8 mouse cellular contexts compared by ENCODE assay signal in genomic region chr12:111088186-111088585, GRCm38 (mm10). TPM values are rescaled to one million over a fixed set of nuclear protein-coding genes. Genes with fewer than 3 reads are reported as not detected.
DNase-seq lines count a peak whose midpoint lies in the region; ATAC-seq and TF ChIP-seq lines count a peak whose summit lies in the region.

No protein-coding gene starts in this region.

- H3K4me3 ChIP-seq in forebrain, embryonic 10.5 days: no peak overlapping the region
- H3K4me3 ChIP-seq in forebrain, embryonic 13.5 days: no peak overlapping the region
- no peak overlapping the region for H3K4me3 ChIP-seq in layer of hippocampus, adult 2 months

- H3K4me1 ChIP-seq in forebrain, embryonic 10.5 days: peaks cover 16% of the 10 kb centered on the region
- peaks cover 11% of the 10 kb centered on the region; the same call in 1 of the 2 replicates for H3K4me1 ChIP-seq in forebrain, embryonic 13.5 days

- no peaks in the 10 kb centered on the region for H3K27me3 ChIP-seq in forebrain, embryonic 10.5 days (ENCODE audit: poor library complexity, severe bottlenecking)
- H3K27me3 ChIP-seq in forebrain, embryonic 13.5 days: no peaks in the 10 kb centered on the region

- WGBS in forebrain, embryonic 10.5 days: 28% methylated on average over 5 of the region's 5 CpGs
- 34% methylated on average over 5 of the region's 5 CpGs for WGBS in forebrain, embryonic 13.5 days

- no peaks in the 10 kb centered on the region for H3K9me3 ChIP-seq in forebrain, embryonic 10.5 days
- no peaks in the 10 kb centered on the region for H3K9me3 ChIP-seq in forebrain, embryonic 13.5 days (replicated peaks)

- peak; percentile 67 for DNase-seq in forebrain, embryonic 10.5 days (ENCODE audit: extremely low spot score, low spot score)
- peak; percentile 46 for DNase-seq in adrenal gland, adult 8-10 months
- peak; percentile 65 for DNase-seq in embryo, embryonic 11.5 days (ENCODE audit: low read depth, low spot score)
- DNase-seq in heart, adult 9 months (ENCODE audit: low spot score in 2 of 2): peak; percentile 26 to 66
- peak; percentile 77 to 80 for DNase-seq in layer of hippocampus, adult 2 months (ENCODE audit: low spot score in 2 of 2)
- DNase-seq in lung, postnatal 14 days: peak; percentile 87
- DNase-seq in right cerebral cortex, postnatal 25 days: peak; percentile 65

- H3K9ac ChIP-seq in forebrain, embryonic 13.5 days: no peak overlapping the region

- no peak overlapping the region for H3K27ac ChIP-seq in forebrain, embryonic 10.5 days
- no peak overlapping the region; the same call in 1 of the 2 replicates for H3K27ac ChIP-seq in forebrain, embryonic 13.5 days
- H3K27ac ChIP-seq in layer of hippocampus, adult 2 months: peak overlapping the region; percentile 86

- no peak overlapping the region for H3K4me2 ChIP-seq in forebrain, embryonic 13.5 days

- TF ChIP-seq CTCF in layer of hippocampus, adult 2 months (conservative IDR thresholded peaks at IDR 0.05): peak; percentile 91

- ATAC-seq in forebrain, embryonic 13.5 days: no peak

- H3K36me3 ChIP-seq in forebrain, embryonic 10.5 days (replicated peaks): peaks cover 40% of the 10 kb centered on the region
- peaks cover 14% of the 10 kb centered on the region for H3K36me3 ChIP-seq in forebrain, embryonic 13.5 days (ENCODE audit: poor library complexity, severe bottlenecking)

RNA-seq across cellular contexts. Expression of gene Rcor1, which starts 49.0 kb away (rescaled TPM):
- 7.0 and 8.4 TPM in 2 replicates for polyA plus RNA-seq in forebrain, embryonic 10.5 days (2016; fragmentation: Nextera tagmentation; extraction: Ambion mirVana)
- polyA plus RNA-seq in forebrain, embryonic 13.5 days (2015; fragmentation: Nextera tagmentation; extraction: Ambion mirVana): 8.0 and 8.4 TPM in 2 replicates
- 10 to 100 TPM; 46.1 to 60.4 (median 50.8) TPM for total RNA-seq in adrenal gland, adult 8-10 months (2022)
- total RNA-seq in layer of hippocampus, adult 2 months (2021): 10 to 100 TPM; 15.6 to 19.3 TPM
